Mouse (Mus musculus): ENCODE measurements around the gene Sox13.
A peak's percentile ranks its signal among the peaks of the same experiment; 100 is the strongest.
"Not testable (repeated sequence)": the region's sequence is repeated elsewhere in the genome, so short reads cannot be mapped to it uniquely, and the experiment has no call there.

Sox13 gene

DNA sequence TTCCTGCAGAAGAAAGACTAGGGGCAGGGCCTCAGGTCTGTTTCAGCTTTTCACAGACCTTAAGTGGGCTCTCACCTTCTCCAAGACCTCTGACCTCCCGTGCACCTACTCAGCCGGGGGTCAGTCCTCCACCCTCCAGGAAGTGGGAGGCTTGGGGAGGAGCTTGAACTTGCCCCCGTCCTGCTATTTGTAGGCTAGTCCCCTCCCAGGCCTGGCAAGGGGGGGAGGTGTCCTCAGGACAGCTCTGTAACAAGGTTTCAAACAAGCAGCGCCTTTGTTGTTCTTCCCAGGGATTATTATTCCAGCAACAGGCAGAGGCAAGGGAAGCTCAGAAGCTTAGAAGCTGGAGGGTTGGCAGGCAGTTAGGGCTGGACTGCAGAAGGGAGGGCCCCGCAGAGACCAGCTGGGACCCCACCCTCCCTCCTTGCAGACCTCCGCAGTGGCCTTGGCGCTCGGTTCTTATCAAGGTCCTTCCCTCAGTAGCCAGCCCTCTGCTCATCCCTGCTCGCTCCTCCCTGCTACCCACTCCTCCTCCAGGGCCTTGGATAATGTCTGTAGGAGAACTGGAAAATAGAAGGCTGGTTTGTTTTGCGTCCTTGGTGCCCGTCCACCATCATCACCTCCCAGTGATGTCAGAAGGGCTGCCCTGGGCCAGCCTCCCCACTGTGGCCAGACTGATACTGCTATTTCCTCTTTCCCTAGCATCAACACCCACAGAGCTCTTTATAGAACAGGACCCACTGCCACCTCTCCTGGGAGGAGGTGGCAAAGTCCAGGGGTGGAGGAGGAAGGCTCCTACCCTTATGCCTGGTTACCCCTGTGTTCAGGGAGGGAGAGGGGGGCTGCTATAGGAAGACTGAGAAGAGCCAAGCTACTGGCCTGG lies 56.3 kb downstream of the Sox13 start:
- no peak for DNase-seq (ENCODE audit: low spot score)

- DNase-seq (ENCODE audit: low spot score), result no peak
These were observed 57.1 kb downstream of the Sox13 start for GRCm38 (mm10) chr1:133366951-133367605.

DNA sequence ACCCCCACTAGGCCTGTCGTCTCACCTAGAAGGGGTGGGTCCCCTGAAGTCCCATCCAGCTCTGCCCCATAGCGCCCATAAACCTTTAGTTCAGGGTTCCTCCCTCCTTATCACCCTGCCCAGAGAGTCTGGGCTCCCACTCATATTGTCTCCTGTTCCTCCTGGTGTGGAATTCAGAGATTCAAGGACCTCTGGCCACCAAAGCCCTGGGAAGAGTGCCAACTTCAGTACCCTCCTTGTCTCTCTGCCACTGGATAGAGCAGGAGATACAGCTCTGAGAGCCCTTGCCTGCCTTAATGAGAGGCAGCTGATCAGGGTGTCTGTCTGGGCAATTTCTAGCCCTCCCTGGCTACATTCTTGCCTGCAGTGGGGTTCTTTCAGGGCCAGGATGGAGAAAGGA lies 59.3 kb downstream of the Sox13 start:
- DNase-seq (ENCODE audit: low spot score), result no peak

DNA sequence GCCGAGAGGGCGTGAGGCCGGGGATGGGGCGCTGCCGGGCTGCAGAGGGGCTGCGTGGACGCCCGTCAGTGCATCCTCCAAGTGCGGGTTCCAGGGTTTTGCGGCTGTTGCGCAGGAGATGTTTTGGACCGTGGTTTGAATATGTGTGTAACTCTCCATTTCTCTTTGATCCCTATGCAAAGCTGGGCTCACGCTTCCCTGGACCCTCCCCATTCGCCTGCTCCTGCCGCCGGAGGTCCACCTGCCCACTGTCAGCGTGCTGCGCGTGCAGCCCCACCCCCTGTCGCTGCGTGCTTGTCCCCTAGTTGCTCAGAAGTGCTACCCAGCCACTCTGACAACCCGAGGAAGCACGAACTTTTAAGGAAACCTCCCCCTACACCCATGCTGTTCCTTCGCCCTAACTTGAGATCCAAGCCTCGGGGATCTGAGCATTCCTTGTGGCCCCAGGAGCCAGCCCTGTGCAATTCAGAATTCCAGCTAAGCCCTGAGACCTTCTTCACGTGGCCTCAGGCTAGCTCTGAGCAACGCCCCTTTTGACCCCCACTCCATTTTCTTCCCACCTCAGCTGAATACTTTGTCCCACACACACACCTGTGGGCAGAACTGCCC lies 60.1 kb downstream of the Sox13 start:
- DNase-seq (ENCODE audit: low spot score), result no peak

DNA sequence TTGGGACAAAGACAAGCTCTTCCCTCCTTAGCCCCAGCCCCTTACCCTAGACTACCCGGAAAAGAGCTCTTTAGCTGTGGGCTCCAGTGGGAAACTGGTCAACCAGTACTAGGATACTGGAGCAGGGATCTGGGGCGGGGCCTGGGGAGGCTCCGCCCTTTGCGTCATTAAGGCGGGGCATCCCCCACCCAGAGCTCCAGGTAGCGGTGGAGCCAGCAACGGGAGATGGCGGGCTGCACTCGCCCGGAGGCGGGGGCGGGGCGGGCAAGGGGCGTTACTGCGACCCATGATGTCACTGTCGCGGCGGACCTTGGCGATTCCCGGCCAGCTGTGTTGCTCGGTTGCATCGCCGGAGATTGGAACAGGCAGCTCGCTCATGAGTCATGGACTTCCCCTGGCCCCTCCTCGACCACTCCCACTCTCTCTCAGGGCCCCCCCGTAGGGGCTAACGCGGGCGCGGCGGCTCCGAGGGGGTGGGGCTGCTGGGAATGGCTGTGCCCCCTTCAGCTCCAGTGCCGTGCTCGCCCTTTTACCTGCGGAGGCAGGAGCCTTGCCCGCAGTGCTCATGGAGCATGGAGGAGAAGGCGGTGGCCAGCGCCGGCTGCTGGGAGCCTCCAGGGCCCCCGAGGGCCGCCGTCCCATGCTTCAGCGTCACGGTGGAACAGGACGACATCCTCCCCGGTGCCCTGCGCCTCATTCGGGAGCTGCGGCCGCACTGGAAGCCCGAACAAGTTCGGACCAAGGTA lies 60.7 kb downstream of the Sox13 start, which contains the start of gene Etnk2:
Gene Etnk2 (plus strand): TSS at position 297 of the 746 bp plus-strand sequence.
- peak; percentile 63 for DNase-seq (ENCODE audit: low spot score)

- no peak for DNase-seq (ENCODE audit: low spot score)
These were observed 62.1 kb downstream of the Sox13 start for GRCm38 (mm10) chr1:133362103-133362502.

GRCm38 (mm10) chr1:133361006-133361405 lies 63.2 kb downstream of the Sox13 start:
- DNase-seq (ENCODE audit: low spot score), result no peak

DNA sequence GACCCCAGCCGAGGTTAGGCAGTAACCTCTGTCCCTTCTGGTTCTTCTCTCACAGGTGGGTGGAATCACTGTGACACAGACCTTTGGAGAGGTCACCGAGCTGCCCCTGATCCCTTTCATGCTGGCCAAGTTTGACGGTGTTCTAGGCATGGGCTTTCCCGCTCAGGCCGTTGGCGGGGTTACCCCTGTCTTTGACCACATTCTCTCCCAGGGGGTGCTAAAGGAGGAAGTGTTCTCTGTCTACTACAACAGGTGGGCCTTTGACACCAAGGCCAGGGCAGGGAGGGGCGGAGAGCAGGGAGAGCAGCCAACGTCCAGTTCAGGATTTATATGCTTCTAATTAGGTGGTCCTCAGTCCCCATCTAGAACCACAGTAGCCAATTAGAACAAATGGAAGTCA lies 67.8 kb downstream of the Sox13 start:
- DNase-seq (ENCODE audit: low spot score), result no peak

DNA sequence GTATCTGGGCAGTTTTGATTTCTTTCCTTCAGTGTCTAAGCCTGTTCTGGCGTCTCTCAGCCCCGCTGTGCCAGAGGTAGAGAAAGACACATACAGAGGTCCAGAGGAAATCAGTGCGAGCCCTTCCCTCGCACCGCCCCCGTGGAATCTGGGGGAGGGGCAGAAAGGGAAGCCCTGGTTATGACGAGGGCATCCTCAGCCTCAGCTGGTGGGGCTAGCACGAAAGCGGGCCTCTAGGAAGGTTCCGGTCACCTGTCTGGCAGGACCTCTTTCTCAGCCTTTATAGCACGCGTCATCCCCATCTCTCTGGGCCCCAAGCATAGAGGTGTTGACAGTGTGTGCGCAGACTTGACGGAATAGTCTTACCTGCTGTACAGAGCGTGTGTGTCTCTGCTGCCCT lies 68.3 kb downstream of the Sox13 start:
- DNase-seq (ENCODE audit: low spot score), result no peak

DNA sequence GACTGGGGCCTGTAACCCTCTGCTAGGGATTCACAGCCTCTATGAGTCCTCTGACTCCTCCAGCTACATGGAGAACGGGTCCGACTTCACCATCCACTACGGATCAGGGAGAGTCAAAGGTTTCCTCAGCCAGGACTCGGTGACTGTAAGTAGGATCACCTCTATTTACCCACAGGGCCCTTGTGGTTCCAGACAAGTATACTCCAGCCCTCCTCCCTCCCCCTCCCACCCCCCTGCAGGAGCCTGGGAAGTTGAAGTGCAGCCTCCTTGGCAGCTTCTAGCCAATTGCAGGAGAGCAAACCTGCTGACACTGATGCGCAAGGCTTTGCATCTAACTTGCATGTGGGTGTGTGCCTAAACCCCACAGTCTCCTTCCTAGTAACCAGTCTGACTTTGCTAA lies 68.7 kb downstream of the Sox13 start:
- no peak for DNase-seq (ENCODE audit: low spot score)

GRCm38 (mm10) chr1:133353371-133353809 lies 70.8 kb downstream of the Sox13 start:
- DNase-seq (ENCODE audit: low spot score), result peak; percentile 84

DNA sequence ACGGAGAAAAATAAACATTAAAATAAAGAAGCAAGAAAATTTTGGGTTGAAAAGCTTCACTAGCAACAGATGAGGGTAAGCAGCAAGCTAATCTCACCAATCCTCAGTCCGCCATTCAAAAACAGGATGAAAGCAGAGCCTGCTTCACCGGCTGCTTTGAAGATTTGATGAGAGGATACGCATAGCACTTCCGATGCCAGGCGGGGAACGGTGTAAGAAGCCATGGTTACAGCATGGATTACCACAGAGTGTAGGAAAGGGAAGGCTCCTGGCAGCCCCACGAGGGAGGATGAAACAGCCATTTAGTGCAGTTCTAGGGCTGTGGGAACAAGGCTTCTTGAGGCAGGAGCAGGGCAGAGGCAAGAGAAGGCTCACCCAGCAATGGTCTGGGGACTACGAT lies 72.4 kb downstream of the Sox13 start:
- no peak for DNase-seq (ENCODE audit: low spot score)

DNA sequence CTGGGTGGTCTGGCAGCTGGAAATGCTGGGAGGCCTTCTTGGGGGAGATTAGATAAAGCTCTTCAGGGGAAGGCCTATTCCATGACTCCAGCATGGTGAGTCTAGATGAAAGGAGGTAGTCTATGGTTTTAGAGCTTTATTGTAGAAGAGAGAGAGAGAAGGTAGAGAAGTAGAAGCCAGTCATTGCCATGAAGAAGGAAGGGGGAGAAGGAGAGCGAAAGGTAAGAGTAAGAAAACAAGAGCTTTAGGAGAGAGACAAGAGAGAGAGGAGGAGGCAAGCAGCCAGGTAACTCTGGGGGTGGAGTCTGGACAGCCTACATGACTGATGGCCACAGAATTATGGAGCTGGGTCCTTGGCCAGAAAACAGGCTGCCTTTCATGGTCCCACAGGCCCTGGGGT lies 74.0 kb downstream of the Sox13 start, which contains the start of gene Ren1:
Gene Ren1 (plus strand): TSS at position 301 of the 400 bp plus-strand sequence.
- DNase-seq (ENCODE audit: low spot score), result no peak

DNA sequence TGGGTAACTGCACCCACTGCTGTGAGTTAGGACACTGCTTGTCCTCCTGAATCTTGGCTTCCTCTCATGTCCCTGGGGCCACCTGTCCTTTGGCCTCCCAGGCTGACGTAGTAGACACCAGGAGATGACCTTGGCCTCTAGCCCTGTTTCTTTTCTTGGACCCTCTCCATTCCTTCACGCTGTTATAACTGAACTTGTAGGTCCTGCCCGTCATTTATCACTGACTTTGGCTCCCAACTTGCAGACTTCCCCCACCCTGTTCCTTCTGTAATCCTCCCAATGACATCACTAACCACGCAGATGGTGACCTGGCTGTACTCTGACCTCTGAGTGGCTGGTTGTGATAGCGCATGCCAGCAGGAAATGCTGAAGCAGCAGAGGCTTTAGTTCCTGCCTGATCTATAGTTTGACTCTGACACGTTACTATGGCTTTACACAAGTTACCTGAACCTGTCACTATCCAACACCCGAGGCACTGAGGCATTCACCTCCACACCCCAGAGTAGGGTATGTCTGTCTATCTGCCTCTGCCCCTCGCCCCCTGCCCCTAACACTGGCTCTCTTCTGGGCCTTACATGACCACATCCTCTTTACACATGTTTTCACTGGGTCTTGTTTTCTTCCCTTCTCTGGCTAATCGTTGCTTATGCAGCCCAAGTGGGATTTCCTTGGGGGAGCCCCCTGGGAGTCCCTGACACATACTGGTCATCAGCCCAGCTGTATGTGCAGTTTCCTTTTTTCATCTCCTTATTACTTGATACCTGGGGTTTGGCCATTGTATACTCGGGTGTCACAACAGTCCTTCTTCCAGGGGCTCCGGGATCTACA lies 76.3 kb downstream of the Sox13 start:
- DNase-seq (ENCODE audit: low spot score), result no peak

DNA sequence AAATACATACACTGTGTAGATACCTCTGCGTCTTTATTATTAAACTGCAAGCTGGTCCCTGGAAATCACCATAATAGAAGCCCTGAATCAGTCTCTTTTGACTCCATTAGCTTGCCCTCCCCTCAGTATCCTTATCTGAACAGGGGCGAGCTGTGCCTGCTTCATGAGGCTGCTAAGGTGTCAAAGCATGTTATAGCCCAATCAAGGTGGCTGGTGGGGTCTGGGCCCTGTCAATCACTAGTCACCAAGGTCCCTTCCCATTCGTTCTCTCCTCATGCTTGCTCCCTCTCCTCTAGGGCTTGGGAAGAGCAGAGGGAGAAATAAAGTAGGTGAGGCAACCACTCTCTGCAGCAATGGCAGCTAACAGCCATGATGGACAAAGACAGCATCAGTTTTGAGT lies 77.0 kb downstream of the Sox13 start:
- DNase-seq (ENCODE audit: low spot score), result no peak

GRCm38 (mm10) chr1:133346531-133346930 lies 77.6 kb downstream of the Sox13 start:
- no peak for DNase-seq (ENCODE audit: low spot score)

DNA sequence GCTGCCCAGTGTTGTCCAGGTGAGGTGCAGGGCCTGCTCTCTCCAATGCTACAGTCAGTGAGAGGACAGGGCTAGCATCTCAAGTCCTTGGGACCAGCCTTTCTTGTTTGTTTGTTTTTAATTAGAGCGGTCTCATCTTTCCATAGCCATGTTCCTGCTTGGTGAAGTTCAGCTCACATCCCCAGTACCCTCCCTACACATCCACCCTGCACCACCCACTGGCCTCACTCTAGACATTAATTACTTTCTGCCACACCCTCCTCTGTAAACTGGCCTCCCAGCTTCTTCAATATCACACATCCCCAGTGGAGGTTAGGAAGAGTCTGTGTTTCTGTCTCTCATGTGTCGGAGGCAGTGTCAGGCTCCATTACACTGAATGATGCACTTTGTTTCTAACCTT lies 79.8 kb downstream of the Sox13 start:
- no peak for DNase-seq (ENCODE audit: low spot score)

GRCm38 (mm10) chr1:133340403-133340802 lies 83.8 kb downstream of the Sox13 start:
- not testable (repeated sequence) for DNase-seq (ENCODE audit: low spot score)

GRCm38 (mm10) chr1:133333937-133334336 lies 90.2 kb downstream of the Sox13 start:
- no peak for DNase-seq (ENCODE audit: low spot score)

DNA sequence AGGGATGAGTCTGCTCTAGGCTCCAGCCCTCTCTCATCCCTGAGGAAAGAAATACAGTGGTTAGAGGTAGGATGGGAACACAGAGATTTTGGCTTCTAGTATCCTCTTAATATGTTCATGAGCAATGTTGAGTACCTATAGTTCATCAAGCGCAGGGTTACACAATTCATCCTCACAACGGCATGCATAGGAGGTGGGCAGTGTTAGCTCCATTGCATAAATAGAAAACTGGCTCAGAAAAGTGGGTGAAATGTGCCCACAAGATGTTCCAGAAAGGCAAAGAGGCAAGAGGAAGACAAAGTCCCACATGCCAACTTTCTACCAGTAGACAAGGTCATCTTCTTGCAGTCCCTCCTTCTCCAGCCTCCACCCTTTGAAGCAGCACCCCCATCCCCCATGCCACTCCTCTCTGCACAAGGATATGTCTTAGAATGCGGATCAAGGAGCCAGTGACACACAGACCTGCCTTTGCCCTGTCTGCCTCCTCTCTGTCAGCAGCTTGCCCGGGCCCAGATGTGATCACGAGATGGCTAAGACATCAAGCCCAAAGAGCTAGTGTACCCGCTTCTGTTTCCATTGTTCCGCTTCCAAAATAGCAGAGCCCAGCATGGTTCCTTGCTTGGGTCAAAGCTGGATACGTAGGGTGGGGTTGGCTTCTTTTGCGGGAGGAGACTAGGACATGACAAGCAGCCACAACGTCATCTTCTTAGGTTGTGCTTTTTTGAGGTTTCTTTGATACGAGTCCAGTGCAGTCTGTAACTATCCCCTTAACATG lies 91.3 kb downstream of the Sox13 start:
- no peak for DNase-seq (ENCODE audit: low spot score)

Data from layer of hippocampus, adult 11-12 months (tissue).